ENCODE assay signal across 8 mouse cellular contexts in genomic region chr8:120104721-120105272, GRCm38 (mm10). TPM values are rescaled to one million over a fixed set of nuclear protein-coding genes. Genes with fewer than 3 reads are reported as not detected.
A peak's percentile ranks its signal among the peaks of the same experiment; 100 is the strongest.
DNase-seq lines count a peak whose midpoint lies in the region; ATAC-seq and TF ChIP-seq lines count a peak whose summit lies in the region.

No protein-coding gene starts in this region.

- peak; percentile 63 for DNase-seq in CD4-positive, CD25-positive, alpha-beta regulatory T cell, adult 2 months (ENCODE audit: low read depth, low spot score)
- peak; percentile 80 for DNase-seq in heart, postnatal 25 days (ENCODE audit: low spot score)
- peak; percentile 91 for DNase-seq in lung, postnatal 25 days (ENCODE audit: low spot score)
- DNase-seq in cerebellum, adult 9-10 months, result no peak
- DNase-seq in hindbrain, embryonic 14.5 days (ENCODE audit: low spot score), result no peak
- no peak for DNase-seq in cerebellum, postnatal 4 days (ENCODE audit: low spot score in 2 of 2)

- H3K4me2 ChIP-seq in hindbrain, embryonic 14.5 days (replicated peaks), result no peak overlapping the region

- intact Hi-C loops in heart, postnatal 25 days (cut with DNase I), result no loop called here

- H3K36me3 ChIP-seq in hindbrain, embryonic 14.5 days (replicated peaks; ENCODE audit: control insufficient read depth, insufficient read depth), result 0 out of 2 replicates have a peak, but pooled peaks cover 7% of the 10 kb centered on the region

- H3K4me1 ChIP-seq in bone marrow, adult 2 months (ENCODE audit: control insufficient read depth, insufficient read depth, low read length), result peaks cover 4% of the 10 kb centered on the region; the same call in 1 of the 2 replicates
- H3K4me1 ChIP-seq in hindbrain, embryonic 14.5 days (replicated peaks; ENCODE audit: control insufficient read depth, insufficient read depth, low read length), result peaks cover 21% of the 10 kb centered on the region

- peak overlapping the region; percentile 46; the same call in 1 of the 2 replicates for H3K27ac ChIP-seq in bone marrow, adult 2 months (ENCODE audit: control insufficient read depth, insufficient read depth, low read depth, low read length, poor library complexity)
- H3K27ac ChIP-seq in hindbrain, embryonic 14.5 days, result no peak overlapping the region

- TF ChIP-seq CTCF in bone marrow, adult 2 months (IDR thresholded peaks at IDR 0.05; ENCODE audit: control insufficient read depth, insufficient read depth, low read length), result no peak

- no peak overlapping the region for H3K9ac ChIP-seq in hindbrain, embryonic 14.5 days

- H3K9me3 ChIP-seq in hindbrain, embryonic 14.5 days (ENCODE audit: control insufficient read depth, low read length), result no peaks in the 10 kb centered on the region

- 48% methylated on average over 9 of the region's 9 CpGs for WGBS in bone marrow, adult 2 months
- WGBS in hindbrain, embryonic 14.5 days, result 67% methylated on average over 9 of the region's 9 CpGs

- no peaks in the 10 kb centered on the region for H3K27me3 ChIP-seq in hindbrain, embryonic 14.5 days (ENCODE audit: control insufficient read depth, insufficient read depth, low read length)

- no peak for TF ChIP-seq POLR2A in bone marrow, adult 2 months (IDR thresholded peaks at IDR 0.05; ENCODE audit: borderline replicate concordance, control insufficient read depth, low read depth, low read length)

- no peak overlapping the region for H3K4me3 ChIP-seq in bone marrow, adult 2 months (replicated peaks; ENCODE audit: control insufficient read depth, low read depth, low read length)
- no peak overlapping the region for H3K4me3 ChIP-seq in hindbrain, embryonic 14.5 days (replicated peaks; ENCODE audit: low read length)

- ATAC-seq in CD4-positive, CD25-positive, alpha-beta regulatory T cell, adult 4 months, result no peak
- ATAC-seq in hindbrain, embryonic 14.5 days (ENCODE audit: low FRiP score), result no peak

RNA-seq across cellular contexts. Expression of gene Zdhhc7, which starts 3.5 kb away (rescaled TPM):
- polyA plus RNA-seq in CD4-positive, CD25-positive, alpha-beta regulatory T cell, adult 4 months (2017; shearing (Covaris generic)), result 1 to 10 TPM; 4.9 to 5.4 TPM
- polyA plus RNA-seq in bone marrow, adult 2 months (2011; ENCODE audit: insufficient read depth, insufficient read length, low replicate concordance, missing spikeins), result 8.6 and 18.7 TPM in 2 replicates
- 10 to 100 TPM; 35.4 to 36.4 TPM for total RNA-seq in heart, postnatal 25 days (2021)
- polyA plus RNA-seq in hindbrain, embryonic 14.5 days (2014; fragmentation: Nextera tagmentation; extraction: Ambion mirVana), result 25.5 and 26.4 TPM in 2 replicates

RNA-seq across cellular contexts. Expression of gene 6430548M08Rik, which starts 9.2 kb away (rescaled TPM):
- polyA plus RNA-seq in CD4-positive, CD25-positive, alpha-beta regulatory T cell, adult 4 months (2017; shearing (Covaris generic)), result under 1 TPM in 1 of 2 experiments, not detected in 1; 0.20 TPM
- 30.4 and 78.7 TPM in 2 replicates for polyA plus RNA-seq in bone marrow, adult 2 months (2011; ENCODE audit: insufficient read depth, insufficient read length, low replicate concordance, missing spikeins)
- total RNA-seq in heart, postnatal 25 days (2021), result 10 to 100 TPM; 11.5 to 16.7 TPM
- 40.1 and 42.3 TPM in 2 replicates for polyA plus RNA-seq in hindbrain, embryonic 14.5 days (2014; fragmentation: Nextera tagmentation; extraction: Ambion mirVana)

Comparison
In these comparisons a context has a peak if more than half of its experiments do, and no peak if none do; other contexts are left out.
1. DNase-seq: peak in CD4-positive, CD25-positive, alpha-beta regulatory T cell, adult 2 months (single experiment), heart, postnatal 25 days (single experiment) and lung, postnatal 25 days (single experiment); none in cerebellum, adult 9-10 months (single experiment), hindbrain, embryonic 14.5 days (single experiment) and cerebellum, postnatal 4 days (0 of 2).
2. RNA of gene 6430548M08Rik, which starts 9.2 kb away (polyA plus RNA-seq): 30.4 to 78.7 TPM in bone marrow, adult 2 months and 40.1 to 42.3 TPM in hindbrain, embryonic 14.5 days; 0.20 TPM in CD4-positive, CD25-positive, alpha-beta regulatory T cell, adult 4 months; every median in the first group is over 10 times any median in the second.